Mouse (Mus musculus) intestine, embryonic 15.5 days (tissue): ENCODE measurements around the gene Rps19bp1. TPM values are rescaled to one million over a fixed set of nuclear protein-coding genes. Genes with fewer than 3 reads are reported as not detected.

ENCODE experiments used
- ATAC-seq: fragments of 200-750 bp; cut with Nextera tagmentation; 2 replicates; pipeline ENCODE4 v1.8.0; 2017; ENCODE audit warnings: moderate TSS enrichment, moderate library complexity
- H3K27ac ChIP-seq: fragments of 300-500 bp; sonication (generic); 2 replicates; pipeline ENCODE4 v1.5.1; 2015; ENCODE audit warnings: mild to moderate bottlenecking, inconsistent platforms
- H3K27me3 ChIP-seq: fragments of 300-500 bp; sonication (generic); replicated peaks from 2 replicates; pipeline ENCODE4 v1.6.1; 2015; ENCODE audit warnings: inconsistent platforms
- H3K36me3 ChIP-seq: fragments of 300-500 bp; sonication (generic); 2 replicates; pipeline ENCODE4 v1.6.1; 2015; ENCODE audit warnings: inconsistent platforms
- H3K4me1 ChIP-seq: fragments of 300-500 bp; sonication (generic); replicated peaks from 2 replicates; pipeline ENCODE4 v1.6.1; 2015; ENCODE audit warnings: inconsistent platforms
- H3K4me2 ChIP-seq: fragments of 300-500 bp; sonication (generic); replicated peaks from 2 replicates; pipeline ENCODE4 v1.6.1; 2015; ENCODE audit warnings: mild to moderate bottlenecking, inconsistent platforms
- H3K4me3 ChIP-seq: fragments of 300-500 bp; sonication (generic); replicated peaks from 2 replicates; pipeline ENCODE4 v1.5.1; 2015; ENCODE audit warnings: inconsistent platforms
- H3K9ac ChIP-seq: fragments of 300-500 bp; sonication (generic); 2 replicates; pipeline ENCODE4 v1.6.1; 2015; ENCODE audit warnings: inconsistent platforms
- H3K9me3 ChIP-seq: fragments of 300-500 bp; sonication (generic); 2 replicates; pipeline ENCODE4 v1.6.1; 2016; ENCODE audit warnings: inconsistent platforms
- WGBS: fragments of 180-500 bp; shearing (Covaris S2); methylation state at CpG from one replicate; pipeline ENCODE4 v1.1.7; 2015; 5-methylcytosine and 5-hydroxymethylcytosine counted together
- polyA plus RNA-seq: library from polyadenylated mRNA; unstranded; fragments of >200 nt; fragmentation: Nextera tagmentation; extraction: Ambion mirVana; gene quantifications from 2 replicates; pipeline ENCODE4 v1.2.1, GENCODE M21; 2015

The Rps19bp1 gene
- polyA plus RNA-seq, 1 experiment from 2014 or later: 56.0 TPM

GRCm38 (mm10) chr15:80254847-80255645 is 9.1 kb downstream of the Rps19bp1 start, which contains the start of gene Atf4:
Gene Atf4 (plus strand): TSS chr15:80255184.
- under 1% methylated on average over 62 of the region's 62 CpGs for WGBS
- peaks cover 30% of the 10 kb centered on the region for H3K36me3 ChIP-seq

GRCm38 (mm10) chr15:80254207-80254606 is 9.9 kb downstream of the Rps19bp1 start:
- no peaks in the 10 kb centered on the region for H3K9me3 ChIP-seq
- H3K9ac ChIP-seq: peak overlapping the region; percentile 65
- H3K4me2 ChIP-seq: peak overlapping the region; percentile 81
- peak overlapping the region; percentile 73 for H3K4me3 ChIP-seq
- peaks cover 37% of the 10 kb centered on the region for H3K4me1 ChIP-seq
- 31% methylated on average over 6 of the region's 6 CpGs for WGBS
- no peak for ATAC-seq
- peaks cover 34% of the 10 kb centered on the region for H3K36me3 ChIP-seq
- peak overlapping the region; percentile 99 for H3K27ac ChIP-seq
- H3K27me3 ChIP-seq: no peaks in the 10 kb centered on the region

More at GRCm38 (mm10) chr15:80254847-80255645, 9.1 kb downstream of the Rps19bp1 start, which contains the start of gene Atf4:
- no peaks in the 10 kb centered on the region for H3K9me3 ChIP-seq
- H3K4me1 ChIP-seq: peaks cover 41% of the 10 kb centered on the region
- H3K4me2 ChIP-seq: peak within 1 kb of the TSS; percentile 81
- peak within 1 kb of the TSS; percentile 73 for H3K4me3 ChIP-seq
- ATAC-seq: peak; percentile 94
- peak within 1 kb of the TSS; percentile 99 for H3K27ac ChIP-seq
- peak within 1 kb of the TSS; percentile 96 for H3K9ac ChIP-seq
- H3K27me3 ChIP-seq: no peaks in the 10 kb centered on the region

GRCm38 (mm10) chr15:80253530-80253929 is 10.6 kb downstream of the Rps19bp1 start:
- no peaks in the 10 kb centered on the region for H3K9me3 ChIP-seq
- no peak for ATAC-seq
- H3K27ac ChIP-seq: peak overlapping the region; percentile 99
- peaks cover 34% of the 10 kb centered on the region for H3K36me3 ChIP-seq
- peaks cover 33% of the 10 kb centered on the region for H3K4me1 ChIP-seq
- no peaks in the 10 kb centered on the region for H3K27me3 ChIP-seq
- peak overlapping the region; percentile 81 for H3K4me2 ChIP-seq
- no peak overlapping the region for H3K4me3 ChIP-seq
- 27% methylated on average over 2 of the region's 2 CpGs for WGBS
- peak overlapping the region; percentile 8; the same call in 1 of the 2 replicates for H3K9ac ChIP-seq

- no peak for ATAC-seq
- Histone ChIP-seq H3K4me2 (no peak overlapping the region), H3K36me3 (peaks cover 41% of the 10 kb centered on the region), H3K9me3 (no peaks in the 10 kb centered on the region), H3K4me3 (no peak overlapping the region), H3K27me3 (no peaks in the 10 kb centered on the region), H3K9ac (no peak overlapping the region), H3K4me1 (peaks cover 11% of the 10 kb centered on the region; the same call in 1 of the 2 replicates), H3K27ac (peak overlapping the region; percentile 52; the same call in 1 of the 2 replicates)
- 77% methylated on average over 6 of the region's 6 CpGs for WGBS
Measured at GRCm38 (mm10) chr15:80250586-80250985, 13.5 kb downstream of the Rps19bp1 start.

- Histone ChIP-seq H3K9ac (no peak overlapping the region), H3K36me3 (peaks cover 45% of the 10 kb centered on the region), H3K9me3 (no peaks in the 10 kb centered on the region), H3K27me3 (no peaks in the 10 kb centered on the region), H3K27ac (no peak overlapping the region), H3K4me1 (peaks cover 10% of the 10 kb centered on the region; the same call in 1 of the 2 replicates), H3K4me2 (no peak overlapping the region), H3K4me3 (no peak overlapping the region)
- ATAC-seq: no peak
- 91% methylated on average over 10 of the region's 10 CpGs for WGBS
Measured at GRCm38 (mm10) chr15:80249672-80250071, 14.4 kb downstream of the Rps19bp1 start.

GRCm38 (mm10) chr15:80248596-80248995 is 15.5 kb downstream of the Rps19bp1 start:
- ATAC-seq: no peak
- Histone ChIP-seq H3K36me3 (peaks cover 45% of the 10 kb centered on the region), H3K4me2 (no peak overlapping the region), H3K9ac (no peak overlapping the region), H3K9me3 (no peaks in the 10 kb centered on the region), H3K27me3 (no peaks in the 10 kb centered on the region), H3K4me1 (peaks cover 3% of the 10 kb centered on the region; the same call in 1 of the 2 replicates), H3K27ac (no peak overlapping the region), H3K4me3 (no peak overlapping the region)
- 89% methylated on average over 1 of the region's 1 CpGs for WGBS

- 94% methylated on average over 12 of the region's 12 CpGs for WGBS
- no peak overlapping the region for H3K4me3 ChIP-seq
- no peaks in the 10 kb centered on the region for H3K4me1 ChIP-seq
- H3K9ac ChIP-seq: no peak overlapping the region
- no peaks in the 10 kb centered on the region for H3K9me3 ChIP-seq
- no peak for ATAC-seq
- no peak overlapping the region for H3K27ac ChIP-seq
- no peak overlapping the region for H3K4me2 ChIP-seq
- peaks cover 47% of the 10 kb centered on the region for H3K36me3 ChIP-seq
- no peaks in the 10 kb centered on the region for H3K27me3 ChIP-seq
Measured at GRCm38 (mm10) chr15:80248135-80248534, 16.0 kb downstream of the Rps19bp1 start.

- WGBS: 94% methylated on average over 9 of the region's 9 CpGs
- Histone ChIP-seq H3K9me3 (no peaks in the 10 kb centered on the region), H3K27ac (no peak within 1 kb of the TSS), H3K4me3 (peak within 1 kb of the TSS; percentile 92), H3K4me2 (peak within 1 kb of the TSS; percentile 69), H3K4me1 (0 out of 2 replicates have a peak, but pooled peaks cover 13% of the 10 kb centered on the region), H3K36me3 (peaks cover 28% of the 10 kb centered on the region), H3K27me3 (no peaks in the 10 kb centered on the region), H3K9ac (peak within 1 kb of the TSS; percentile 87)
- ATAC-seq: no peak
Measured at GRCm38 (mm10) chr15:80235535-80235934, 28.6 kb downstream of the Rps19bp1 start, which contains the start of gene AC140267.1. Gene AC140267.1 (plus strand): TSS chr15:80235835.

GRCm38 (mm10) chr15:80233733-80234509 is 30.2 kb downstream of the Rps19bp1 start, which contains the start of gene Mief1:
Gene Mief1 (plus strand): TSS chr15:80234018.
- H3K9ac ChIP-seq: peak within 1 kb of the TSS; percentile 87
- no peaks in the 10 kb centered on the region for H3K9me3 ChIP-seq
- WGBS: under 1% methylated on average over 67 of the region's 67 CpGs
- H3K4me2 ChIP-seq: peak within 1 kb of the TSS; percentile 69
- 0 out of 2 replicates have a peak, but pooled peaks cover 13% of the 10 kb centered on the region for H3K4me1 ChIP-seq
- H3K27ac ChIP-seq: peak within 1 kb of the TSS; percentile 86
- peak within 1 kb of the TSS; percentile 92 for H3K4me3 ChIP-seq
- no peaks in the 10 kb centered on the region for H3K27me3 ChIP-seq
- peaks cover 21% of the 10 kb centered on the region; the same call in 1 of the 2 replicates for H3K36me3 ChIP-seq
- peak; percentile 99 for ATAC-seq

- no peak for ATAC-seq
- WGBS: 62% methylated on average over 4 of the region's 4 CpGs
- peaks cover 13% of the 10 kb centered on the region; the same call in 1 of the 2 replicates for H3K36me3 ChIP-seq
- H3K9ac ChIP-seq: 0 out of 2 replicates have a peak overlapping the region, but pooled peaks have one; percentile 29
- no peak overlapping the region for H3K4me2 ChIP-seq
- no peaks in the 10 kb centered on the region for H3K27me3 ChIP-seq
- no peaks in the 10 kb centered on the region for H3K9me3 ChIP-seq
- no peak overlapping the region for H3K4me3 ChIP-seq
- H3K27ac ChIP-seq: peak overlapping the region; percentile 79
- H3K4me1 ChIP-seq: 0 out of 2 replicates have a peak, but pooled peaks cover 13% of the 10 kb centered on the region
Measured at GRCm38 (mm10) chr15:80233053-80233452, 31.1 kb downstream of the Rps19bp1 start.

GRCm38 (mm10) chr15:80232331-80232730 is 31.8 kb downstream of the Rps19bp1 start:
- WGBS: 67% methylated on average over 2 of the region's 2 CpGs
- Histone ChIP-seq H3K27me3 (no peaks in the 10 kb centered on the region), H3K9me3 (no peaks in the 10 kb centered on the region), H3K4me2 (no peak overlapping the region), H3K4me1 (0 out of 2 replicates have a peak, but pooled peaks cover 13% of the 10 kb centered on the region), H3K9ac (no peak overlapping the region), H3K36me3 (peaks cover 11% of the 10 kb centered on the region; the same call in 1 of the 2 replicates), H3K4me3 (no peak overlapping the region), H3K27ac (no peak overlapping the region)
- no peak for ATAC-seq
